Mouse (Mus musculus): ENCODE measurements around the gene Cfap54. TPM values are rescaled to one million over a fixed set of nuclear protein-coding genes. Genes with fewer than 3 reads are reported as not detected.

The Cfap54 gene
- 0.09 and 0.16 TPM in 2 replicates for polyA plus RNA-seq (2012)

GRCm38 (mm10) chr10:93081133-93081779 is at the start of gene Cfap54:
Gene Cfap54, minus strand, starts transcription at chr10:93081618.
- H3K36me3 ChIP-seq (ENCODE audit: control insufficient read depth), result no peaks in the 10 kb centered on the region
- H3K4me3 ChIP-seq (replicated peaks), result peak within 1 kb of the TSS; percentile 74
- H3K27me3 ChIP-seq (ENCODE audit: control insufficient read depth), result no peaks in the 10 kb centered on the region
- H3K9me3 ChIP-seq (ENCODE audit: control insufficient read depth, low read length), result no peaks in the 10 kb centered on the region
- TF ChIP-seq TAL1 (IDR thresholded peaks at IDR 0.05; ENCODE audit: low read length) (no peak), GATA1 (IDR thresholded peaks at IDR 0.05; ENCODE audit: low read length) (peak; percentile 75)
- H3K4me1 ChIP-seq (ENCODE audit: control insufficient read depth), result peaks cover 40% of the 10 kb centered on the region

GRCm38 (mm10) chr10:93130456-93130940 is 49.1 kb upstream of the Cfap54 start:
- Histone ChIP-seq H3K4me3 (replicated peaks) (no peak overlapping the region), H3K4me1 (ENCODE audit: control insufficient read depth) (peaks cover 46% of the 10 kb centered on the region), H3K36me3 (ENCODE audit: control insufficient read depth) (peaks cover 81% of the 10 kb centered on the region), H3K9me3 (ENCODE audit: control insufficient read depth, low read length) (peaks cover 5% of the 10 kb centered on the region; the same call in 1 of the 2 replicates), H3K27me3 (ENCODE audit: control insufficient read depth) (no peaks in the 10 kb centered on the region)
- TF ChIP-seq GATA1 (IDR thresholded peaks at IDR 0.05; ENCODE audit: low read length) (no peak), TAL1 (IDR thresholded peaks at IDR 0.05; ENCODE audit: low read length) (no peak)

- Histone ChIP-seq H3K4me1 (ENCODE audit: control insufficient read depth) (peaks cover 49% of the 10 kb centered on the region), H3K4me3 (replicated peaks) (no peak overlapping the region), H3K27me3 (ENCODE audit: control insufficient read depth) (no peaks in the 10 kb centered on the region), H3K9me3 (ENCODE audit: control insufficient read depth, low read length) (peaks cover 5% of the 10 kb centered on the region; the same call in 1 of the 2 replicates), H3K36me3 (ENCODE audit: control insufficient read depth) (peaks cover 80% of the 10 kb centered on the region)
- TF ChIP-seq GATA1 (IDR thresholded peaks at IDR 0.05; ENCODE audit: low read length), result no peak
- no peak for TF ChIP-seq TAL1 (IDR thresholded peaks at IDR 0.05; ENCODE audit: low read length)
These were observed 48.6 kb upstream of the Cfap54 start for GRCm38 (mm10) chr10:93129904-93130455.

GRCm38 (mm10) chr10:93129345-93129744 is 47.9 kb upstream of the Cfap54 start:
- H3K9me3 ChIP-seq (ENCODE audit: control insufficient read depth, low read length), result peaks cover 5% of the 10 kb centered on the region; the same call in 1 of the 2 replicates
- H3K4me3 ChIP-seq (replicated peaks), result no peak overlapping the region
- H3K27me3 ChIP-seq (ENCODE audit: control insufficient read depth), result no peaks in the 10 kb centered on the region
- peaks cover 83% of the 10 kb centered on the region for H3K36me3 ChIP-seq (ENCODE audit: control insufficient read depth)
- TF ChIP-seq GATA1 (IDR thresholded peaks at IDR 0.05; ENCODE audit: low read length), result no peak
- TF ChIP-seq TAL1 (IDR thresholded peaks at IDR 0.05; ENCODE audit: low read length), result no peak
- peaks cover 54% of the 10 kb centered on the region for H3K4me1 ChIP-seq (ENCODE audit: control insufficient read depth)

- H3K27me3 ChIP-seq (ENCODE audit: control insufficient read depth), result no peaks in the 10 kb centered on the region
- TF ChIP-seq TAL1 (IDR thresholded peaks at IDR 0.05; ENCODE audit: low read length) (no peak), GATA1 (IDR thresholded peaks at IDR 0.05; ENCODE audit: low read length) (no peak)
- H3K4me3 ChIP-seq (replicated peaks), result no peak overlapping the region
- peaks cover 5% of the 10 kb centered on the region; the same call in 1 of the 2 replicates for H3K9me3 ChIP-seq (ENCODE audit: control insufficient read depth, low read length)
- H3K4me1 ChIP-seq (ENCODE audit: control insufficient read depth), result peaks cover 61% of the 10 kb centered on the region
- peaks cover 90% of the 10 kb centered on the region for H3K36me3 ChIP-seq (ENCODE audit: control insufficient read depth)
These were observed 47.1 kb upstream of the Cfap54 start for GRCm38 (mm10) chr10:93128566-93128965.

GRCm38 (mm10) chr10:93126025-93126424 is 44.6 kb upstream of the Cfap54 start:
- TF ChIP-seq TAL1 (IDR thresholded peaks at IDR 0.05; ENCODE audit: low read length) (no peak), GATA1 (IDR thresholded peaks at IDR 0.05; ENCODE audit: low read length) (no peak)
- Histone ChIP-seq H3K27me3 (ENCODE audit: control insufficient read depth) (no peaks in the 10 kb centered on the region), H3K36me3 (ENCODE audit: control insufficient read depth) (peaks cover 96% of the 10 kb centered on the region), H3K9me3 (ENCODE audit: control insufficient read depth, low read length) (peaks cover 5% of the 10 kb centered on the region; the same call in 1 of the 2 replicates), H3K4me3 (replicated peaks) (peak overlapping the region; percentile 48), H3K4me1 (ENCODE audit: control insufficient read depth) (peaks cover 78% of the 10 kb centered on the region)

- H3K27me3 ChIP-seq (ENCODE audit: control insufficient read depth), result no peaks in the 10 kb centered on the region
- TF ChIP-seq TAL1 (IDR thresholded peaks at IDR 0.05; ENCODE audit: low read length) (no peak), GATA1 (IDR thresholded peaks at IDR 0.05; ENCODE audit: low read length) (0 out of 2 replicates have a peak, but pooled peaks have one; percentile 9)
- H3K36me3 ChIP-seq (ENCODE audit: control insufficient read depth), result peaks cover 98% of the 10 kb centered on the region
- peaks cover 5% of the 10 kb centered on the region; the same call in 1 of the 2 replicates for H3K9me3 ChIP-seq (ENCODE audit: control insufficient read depth, low read length)
- no peak overlapping the region for H3K4me3 ChIP-seq (replicated peaks)
- H3K4me1 ChIP-seq (ENCODE audit: control insufficient read depth), result peaks cover 77% of the 10 kb centered on the region
These were observed 42.7 kb upstream of the Cfap54 start for GRCm38 (mm10) chr10:93123957-93124613.

GRCm38 (mm10) chr10:93123310-93123709 is 41.9 kb upstream of the Cfap54 start:
- no peaks in the 10 kb centered on the region for H3K27me3 ChIP-seq (ENCODE audit: control insufficient read depth)
- H3K9me3 ChIP-seq (ENCODE audit: control insufficient read depth, low read length), result peaks cover 5% of the 10 kb centered on the region
- peaks cover 75% of the 10 kb centered on the region for H3K4me1 ChIP-seq (ENCODE audit: control insufficient read depth)
- H3K4me3 ChIP-seq (replicated peaks), result no peak overlapping the region
- TF ChIP-seq TAL1 (IDR thresholded peaks at IDR 0.05; ENCODE audit: low read length), result no peak
- no peak for TF ChIP-seq GATA1 (IDR thresholded peaks at IDR 0.05; ENCODE audit: low read length)
- H3K36me3 ChIP-seq (ENCODE audit: control insufficient read depth), result peaks cover 98% of the 10 kb centered on the region

Measured in erythroblast, embryonic 14.5 days (primary cell).